Mouse (Mus musculus) heart, embryonic 12.5 days (tissue): ENCODE measurements around the gene Prlh. TPM values are rescaled to one million over a fixed set of nuclear protein-coding genes. Genes with fewer than 3 reads are reported as not detected.

Source experiments
- ATAC-seq: fragments of 200-750 bp; cut with Nextera tagmentation; 2 replicates; pipeline ENCODE4 v1.8.0; 2017; ENCODE audit warnings: moderate TSS enrichment, moderate library complexity; ENCODE audit not compliant: insufficient number of reproducible peaks, low FRiP score
- H3K27ac ChIP-seq: fragments of 300-500 bp; sonication (generic); 2 replicates; pipeline ENCODE4 v1.5.1; 2016; ENCODE audit warnings: mild to moderate bottlenecking, moderate library complexity; ENCODE audit not compliant: poor library complexity, severe bottlenecking
- H3K27me3 ChIP-seq: fragments of 300-500 bp; sonication (generic); replicated peaks from 2 replicates; pipeline ENCODE4 v1.6.1; 2016; ENCODE audit warnings: mild to moderate bottlenecking, moderate library complexity
- H3K36me3 ChIP-seq: fragments of 300-500 bp; sonication (generic); 2 replicates; pipeline ENCODE4 v1.6.1; 2016; ENCODE audit warnings: mild to moderate bottlenecking, moderate library complexity
- H3K4me1 ChIP-seq: fragments of 300-500 bp; sonication (generic); replicated peaks from 2 replicates; pipeline ENCODE4 v1.6.1; 2016; ENCODE audit warnings: mild to moderate bottlenecking
- H3K4me2 ChIP-seq: fragments of 300-500 bp; sonication (generic); 2 replicates; pipeline ENCODE4 v1.6.1; 2016; ENCODE audit warnings: mild to moderate bottlenecking, moderate library complexity
- H3K4me3 ChIP-seq: fragments of 300-500 bp; sonication (generic); 2 replicates; pipeline ENCODE4 v1.5.1; 2016; ENCODE audit warnings: mild to moderate bottlenecking
- H3K9ac ChIP-seq: fragments of 300-500 bp; sonication (generic); 2 replicates; pipeline ENCODE4 v1.6.1; 2016; ENCODE audit warnings: mild to moderate bottlenecking, moderate library complexity
- H3K9me3 ChIP-seq: fragments of 300-500 bp; sonication (generic); replicated peaks from 2 replicates; pipeline ENCODE4 v1.6.1; 2016; ENCODE audit warnings: mild to moderate bottlenecking, moderate library complexity
- WGBS: fragments of 180-500 bp; shearing (Covaris S2); methylation state at CpG from one replicate; pipeline ENCODE4 v1.1.7; 2016; 5-methylcytosine and 5-hydroxymethylcytosine counted together
- polyA plus RNA-seq: library from polyadenylated mRNA; unstranded; fragments of >200 nt; fragmentation: Nextera tagmentation; extraction: Ambion mirVana; gene quantifications from 2 replicates; pipeline ENCODE4 v1.2.1, GENCODE M21; 2016

Gene Prlh
- polyA plus RNA-seq, 1 experiment from 2014 or later, result not detected

DNA sequence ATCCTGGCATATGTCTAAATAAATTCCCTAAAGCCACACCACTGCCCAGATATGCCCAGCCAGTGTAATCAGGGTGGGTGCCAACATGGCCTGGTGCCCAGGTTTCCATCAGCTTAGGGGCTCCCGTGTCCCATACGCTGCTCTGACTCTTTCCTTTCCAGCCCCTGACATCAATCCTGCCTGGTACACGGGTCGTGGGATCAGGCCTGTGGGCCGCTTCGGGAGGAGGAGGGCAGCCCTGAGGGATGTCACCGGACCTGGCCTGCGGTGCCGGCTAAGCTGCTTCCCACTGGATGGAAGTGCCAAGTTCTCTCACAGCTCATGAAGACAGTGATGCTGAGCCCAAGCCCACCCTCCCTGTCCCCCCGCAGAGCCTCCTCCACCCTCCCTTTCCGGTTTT, 780 bp downstream of the Prlh start:
- WGBS, result 73% methylated on average over 11 of the region's 11 CpGs
- no peak for ATAC-seq
- H3K4me1 ChIP-seq, result 0 out of 2 replicates have a peak, but pooled peaks cover 4% of the 10 kb centered on the region
- H3K4me3 ChIP-seq, result no peak overlapping the region
- H3K27ac ChIP-seq, result no peak overlapping the region
- no peak overlapping the region for H3K4me2 ChIP-seq
- H3K9me3 ChIP-seq, result no peaks in the 10 kb centered on the region
- no peaks in the 10 kb centered on the region for H3K36me3 ChIP-seq
- H3K9ac ChIP-seq, result no peak overlapping the region
- peaks cover 35% of the 10 kb centered on the region for H3K27me3 ChIP-seq

DNA sequence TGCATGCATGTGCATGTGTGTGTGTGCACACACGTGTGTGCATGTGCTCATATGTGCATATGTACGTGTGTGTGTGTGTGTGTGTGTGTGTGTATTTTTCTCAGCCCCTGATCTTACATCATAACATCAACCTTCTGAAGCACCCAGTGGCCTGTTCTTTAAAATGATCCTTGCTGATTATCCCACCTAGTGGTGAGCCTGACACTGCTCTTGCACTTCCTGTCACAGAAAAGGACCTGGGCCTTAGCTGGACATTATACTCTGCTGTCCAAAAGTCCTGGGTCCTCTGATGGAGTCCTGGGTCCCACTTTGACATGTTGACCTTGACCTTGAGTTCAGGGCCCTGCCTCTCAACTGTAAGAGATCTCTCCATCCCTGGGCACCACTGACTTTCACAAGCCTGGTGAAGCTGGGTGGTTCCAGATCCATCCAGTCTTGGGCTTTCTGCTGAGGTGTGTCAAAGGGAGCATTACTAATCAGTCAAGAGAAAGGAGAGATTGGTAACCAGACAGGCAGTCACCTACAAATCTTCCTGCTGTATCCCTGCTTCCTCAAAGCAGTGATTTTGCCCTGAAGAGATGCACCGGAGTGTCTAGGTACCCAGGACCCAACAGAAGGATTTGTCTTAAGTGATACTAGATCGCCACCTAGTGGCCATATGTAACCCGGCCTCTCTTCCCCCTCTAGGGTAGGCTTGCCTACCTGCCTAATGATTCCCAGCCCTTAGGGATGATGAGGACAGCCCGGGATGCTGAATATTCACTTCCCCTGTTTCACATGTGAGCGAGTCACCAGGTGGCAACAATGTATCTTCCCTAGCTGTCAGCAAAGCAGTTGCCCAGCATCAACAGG, 3.6 kb downstream of the Prlh start:
- Histone ChIP-seq H3K4me1 (0 out of 2 replicates have a peak, but pooled peaks cover 4% of the 10 kb centered on the region), H3K9me3 (no peaks in the 10 kb centered on the region), H3K27ac (no peak overlapping the region), H3K36me3 (no peaks in the 10 kb centered on the region), H3K9ac (no peak overlapping the region), H3K27me3 (peaks cover 57% of the 10 kb centered on the region), H3K4me3 (no peak overlapping the region), H3K4me2 (no peak overlapping the region)
- WGBS, result 28% methylated on average over 7 of the region's 7 CpGs
- no peak for ATAC-seq

DNA sequence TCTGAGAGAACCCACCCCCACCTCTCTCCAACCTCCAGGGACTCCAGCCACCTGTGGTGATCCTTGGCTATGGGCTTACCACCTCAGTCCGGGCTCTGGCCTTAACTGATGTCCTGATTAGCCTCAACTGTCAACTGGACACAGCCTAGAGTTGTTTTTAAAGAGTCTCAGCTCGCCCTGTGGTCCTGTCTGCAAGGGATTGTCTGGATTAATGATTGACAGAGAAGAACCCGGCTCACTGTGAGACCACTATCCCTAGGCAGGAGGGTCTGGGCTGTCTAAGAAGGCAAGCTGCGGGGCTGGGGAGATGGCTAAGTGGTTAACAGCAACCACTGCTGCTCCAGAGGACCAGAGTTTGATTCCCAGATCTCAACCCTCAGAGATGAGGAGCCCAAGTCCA, 9.6 kb downstream of the Prlh start:
- WGBS, result 35% methylated on average over 4 of the region's 4 CpGs
- Histone ChIP-seq H3K9me3 (no peaks in the 10 kb centered on the region), H3K27ac (no peak overlapping the region), H3K4me1 (peaks cover 5% of the 10 kb centered on the region), H3K36me3 (no peaks in the 10 kb centered on the region), H3K27me3 (peaks cover 42% of the 10 kb centered on the region), H3K4me2 (no peak overlapping the region), H3K4me3 (no peak overlapping the region), H3K9ac (no peak overlapping the region)
- no peak for ATAC-seq

DNA sequence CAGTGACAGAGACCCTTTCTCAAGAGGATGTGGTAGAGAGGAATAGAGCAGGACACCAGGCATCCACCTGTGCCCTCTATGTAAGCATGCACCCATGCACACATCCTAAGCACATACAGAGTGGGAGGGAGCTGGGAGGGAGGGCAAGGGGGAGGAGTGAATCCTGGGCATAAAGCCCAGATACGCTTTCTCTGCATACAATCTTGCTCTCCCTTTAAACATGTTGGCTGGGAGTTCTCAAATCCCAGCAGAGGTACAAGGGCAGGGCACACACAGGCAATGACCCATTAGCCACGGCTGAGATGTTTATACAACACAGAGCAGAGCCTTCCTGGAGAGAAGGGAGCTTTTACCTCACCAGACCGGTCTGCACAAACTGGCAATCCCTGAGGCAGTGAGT, 10.1 kb downstream of the Prlh start:
- ATAC-seq, result peak; percentile 27; the same call in 1 of the 2 replicates
- WGBS, result 30% methylated on average over 3 of the region's 3 CpGs
- Histone ChIP-seq H3K9me3 (no peaks in the 10 kb centered on the region), H3K9ac (no peak overlapping the region), H3K4me2 (no peak overlapping the region), H3K4me1 (peaks cover 10% of the 10 kb centered on the region), H3K27me3 (peaks cover 38% of the 10 kb centered on the region), H3K27ac (no peak overlapping the region), H3K36me3 (no peaks in the 10 kb centered on the region), H3K4me3 (no peak overlapping the region)

DNA sequence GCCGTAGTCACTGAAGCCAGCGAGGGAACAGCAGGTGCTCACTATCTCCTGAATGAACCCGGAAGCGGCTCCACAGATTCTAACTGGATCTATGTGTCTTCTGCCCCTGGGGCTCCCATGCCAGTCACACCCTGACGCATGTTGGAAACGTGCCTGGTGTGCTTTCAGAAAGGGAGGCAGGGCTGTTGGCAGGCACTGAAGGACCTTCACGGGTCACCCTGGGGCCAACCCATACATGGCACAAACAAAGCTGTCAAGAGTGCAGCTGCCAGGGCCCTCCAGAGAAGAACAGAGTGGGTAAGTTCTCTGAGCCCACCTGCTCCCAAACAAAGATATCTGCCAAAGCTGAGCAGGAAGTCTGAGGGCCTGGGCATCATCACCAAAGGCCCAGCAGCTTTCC, 14.7 kb downstream of the Prlh start:
- Histone ChIP-seq H3K9ac (no peak overlapping the region), H3K4me3 (no peak overlapping the region), H3K27me3 (no peaks in the 10 kb centered on the region), H3K9me3 (no peaks in the 10 kb centered on the region), H3K4me1 (peaks cover 38% of the 10 kb centered on the region), H3K36me3 (no peaks in the 10 kb centered on the region), H3K4me2 (no peak overlapping the region), H3K27ac (no peak overlapping the region)
- WGBS, result 68% methylated on average over 7 of the region's 7 CpGs
- no peak for ATAC-seq

DNA sequence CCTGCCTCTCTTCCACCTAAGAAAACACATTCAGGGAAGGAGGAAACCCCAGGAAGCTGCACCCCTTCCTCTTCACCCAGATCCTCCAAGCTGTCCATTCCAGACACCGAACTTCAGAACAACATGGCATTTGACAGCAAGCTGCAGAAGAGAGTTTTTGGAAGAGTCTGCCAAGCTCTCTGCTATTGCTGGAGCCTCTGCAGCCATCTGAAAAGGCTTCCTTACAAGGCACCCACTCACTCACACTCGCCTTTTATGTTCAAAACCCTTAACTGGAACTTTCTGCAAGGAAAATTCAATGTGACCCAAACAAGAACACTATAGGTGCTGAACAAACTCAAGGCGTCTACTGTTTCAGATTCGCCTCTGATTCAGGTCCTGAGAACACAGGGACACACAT, 15.7 kb downstream of the Prlh start:
- Histone ChIP-seq H3K4me1 (peaks cover 47% of the 10 kb centered on the region), H3K9me3 (no peaks in the 10 kb centered on the region), H3K27me3 (no peaks in the 10 kb centered on the region), H3K9ac (peak overlapping the region; percentile 38), H3K27ac (no peak overlapping the region), H3K36me3 (no peaks in the 10 kb centered on the region), H3K4me2 (peak overlapping the region; percentile 17; the same call in 1 of the 2 replicates), H3K4me3 (no peak overlapping the region)
- WGBS, result 74% methylated on average over 4 of the region's 4 CpGs
- ATAC-seq, result no peak

DNA sequence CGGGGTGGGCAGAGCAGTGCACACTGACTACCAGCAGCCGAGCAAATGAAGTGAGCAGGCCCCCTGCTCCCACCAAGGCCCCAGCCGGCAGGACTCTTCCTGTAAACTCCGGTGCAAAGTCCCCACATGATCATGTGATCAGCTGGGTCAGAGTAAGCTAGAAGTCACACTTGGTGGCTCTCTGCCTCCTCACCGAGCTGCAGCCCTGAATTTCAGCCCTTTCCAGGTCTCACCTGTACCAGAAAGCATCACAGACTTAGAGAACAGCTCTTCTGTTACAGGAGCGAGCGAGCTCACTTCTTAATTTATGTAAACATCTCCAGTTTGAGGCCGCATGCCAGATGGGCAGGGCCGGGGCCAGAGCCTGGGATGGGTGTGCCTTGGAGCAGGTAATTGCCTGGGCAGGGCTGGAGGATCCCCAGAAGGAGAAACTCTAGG, 16.5 kb downstream of the Prlh start, which contains the start of gene Rab17:
TSS of gene Rab17 (minus strand) at position 315 of the 438 bp plus-strand sequence.
- Histone ChIP-seq H3K27ac (no peak within 1 kb of the TSS), H3K4me3 (no peak within 1 kb of the TSS), H3K4me2 (peak within 1 kb of the TSS; percentile 17; the same call in 1 of the 2 replicates), H3K4me1 (peaks cover 50% of the 10 kb centered on the region), H3K36me3 (no peaks in the 10 kb centered on the region), H3K9ac (peak within 1 kb of the TSS; percentile 38), H3K9me3 (no peaks in the 10 kb centered on the region), H3K27me3 (no peaks in the 10 kb centered on the region)
- WGBS, result 43% methylated on average over 9 of the region's 9 CpGs
- ATAC-seq, result no peak

DNA sequence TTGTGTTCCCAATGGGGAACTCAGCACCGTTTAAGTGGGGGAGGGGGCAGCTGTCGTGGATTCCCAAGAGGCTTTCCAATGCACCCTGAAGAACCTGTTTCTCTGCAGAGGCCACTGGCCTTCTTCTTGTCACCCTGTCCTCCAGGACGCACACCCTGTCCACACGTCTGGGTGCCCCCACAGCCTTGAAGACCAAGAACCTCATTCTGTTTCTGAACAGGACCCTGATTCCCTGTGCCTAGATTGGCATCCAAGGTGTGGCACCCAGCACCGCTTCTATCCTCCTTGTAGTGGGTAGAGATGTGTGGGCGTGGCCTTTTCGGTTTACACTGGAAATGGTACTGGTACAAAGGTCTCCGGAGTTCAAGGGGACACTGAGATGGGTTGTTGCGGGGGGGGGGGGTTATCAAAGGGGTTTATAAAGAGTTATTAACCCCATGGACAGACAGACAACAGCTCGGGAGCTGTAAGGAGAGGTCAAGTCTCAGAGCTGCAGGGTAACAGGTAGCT, 17.0 kb downstream of the Prlh start:
- 75% methylated on average over 10 of the region's 10 CpGs for WGBS
- H3K27me3 ChIP-seq, result no peaks in the 10 kb centered on the region
- no peak for ATAC-seq
- no peak overlapping the region for H3K27ac ChIP-seq
- no peak overlapping the region for H3K4me3 ChIP-seq
- no peaks in the 10 kb centered on the region for H3K36me3 ChIP-seq
- no peak overlapping the region for H3K4me2 ChIP-seq
- H3K9ac ChIP-seq, result no peak overlapping the region
- H3K4me1 ChIP-seq, result peaks cover 52% of the 10 kb centered on the region
- H3K9me3 ChIP-seq, result no peaks in the 10 kb centered on the region

DNA sequence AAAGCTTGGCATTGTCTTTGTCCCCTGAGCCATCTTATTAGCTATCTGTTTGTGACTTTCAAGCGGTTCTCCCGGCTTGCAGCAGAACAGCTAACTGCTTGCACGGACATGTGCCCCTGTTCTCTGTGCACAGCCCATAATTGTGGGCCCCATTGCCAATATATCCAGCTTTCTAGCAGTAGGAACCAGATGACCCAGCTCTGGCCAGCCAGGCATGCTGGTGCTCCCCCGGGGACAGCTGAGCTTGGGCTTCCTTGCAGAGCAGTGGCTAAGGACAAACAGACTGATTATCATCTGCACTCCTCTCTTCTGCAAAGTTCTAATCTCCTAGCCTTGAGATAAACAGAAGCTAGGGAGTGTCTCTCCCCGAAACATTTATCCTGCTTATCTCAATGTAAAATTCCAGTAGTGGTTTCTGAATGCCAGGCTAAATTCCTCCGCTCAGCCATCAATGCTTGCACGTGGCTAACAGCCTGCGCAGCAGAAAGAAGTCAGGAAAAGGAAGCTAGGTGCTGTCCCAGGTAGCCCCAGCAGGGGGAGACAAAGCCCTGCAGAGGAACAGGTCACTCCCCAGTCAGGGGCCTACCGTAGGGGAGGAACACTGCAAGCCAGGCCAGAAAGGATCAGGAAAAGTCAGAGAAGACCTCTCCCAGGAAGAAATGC, 20.1 kb downstream of the Prlh start:
- Histone ChIP-seq H3K36me3 (no peaks in the 10 kb centered on the region), H3K27ac (no peak overlapping the region), H3K9ac (peak overlapping the region; percentile 69), H3K9me3 (no peaks in the 10 kb centered on the region), H3K27me3 (no peaks in the 10 kb centered on the region), H3K4me3 (no peak overlapping the region), H3K4me2 (peak overlapping the region; percentile 27; the same call in 1 of the 2 replicates), H3K4me1 (peaks cover 56% of the 10 kb centered on the region)
- peak; percentile 71 for ATAC-seq
- WGBS, result 15% methylated on average over 9 of the region's 9 CpGs

DNA sequence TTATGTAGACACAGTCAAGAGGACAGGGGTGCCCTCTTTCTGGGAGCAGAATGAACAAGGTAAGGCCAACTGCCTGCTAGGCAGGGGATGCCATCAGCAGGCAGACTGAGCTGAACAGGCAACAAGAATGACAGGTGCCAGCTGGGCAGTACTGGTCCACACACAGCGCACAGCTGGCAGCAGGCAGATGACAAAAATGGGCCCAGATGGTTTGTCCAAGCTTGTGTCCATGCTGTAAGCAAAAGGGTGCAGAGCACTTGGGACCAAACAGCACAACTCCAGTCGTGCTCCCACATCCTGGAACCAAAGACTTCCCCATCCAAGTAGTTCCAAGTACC, 20.6 kb downstream of the Prlh start:
- ATAC-seq, result no peak
- peak overlapping the region; percentile 69 for H3K9ac ChIP-seq
- peak overlapping the region; percentile 27; the same call in 1 of the 2 replicates for H3K4me2 ChIP-seq
- no peak overlapping the region for H3K4me3 ChIP-seq
- 83% methylated on average over 2 of the region's 2 CpGs for WGBS
- peaks cover 53% of the 10 kb centered on the region for H3K4me1 ChIP-seq
- H3K27me3 ChIP-seq, result no peaks in the 10 kb centered on the region
- H3K27ac ChIP-seq, result no peak overlapping the region
- H3K36me3 ChIP-seq, result no peaks in the 10 kb centered on the region
- H3K9me3 ChIP-seq, result no peaks in the 10 kb centered on the region
